Mouse (Mus musculus): Measurements from ENCODE around the gene Dgki.

Gene Dgki

GRCm38 (mm10) chr6:37299562-37300390, at the start of gene Dgki:
Gene Dgki, minus strand, starts transcription at chr6:37300184.
- DNase-seq (ENCODE audit: low read depth, low spot score) = peak; percentile 71

GRCm38 (mm10) chr6:37347606-37348005, 47.6 kb upstream of the Dgki start:
- no peak for DNase-seq (ENCODE audit: low read depth, low spot score)

- DNase-seq (ENCODE audit: low read depth, low spot score) = no peak
Measured at GRCm38 (mm10) chr6:37338055-37338454, 38.1 kb upstream of the Dgki start.

GRCm38 (mm10) chr6:37336831-37337260, 36.9 kb upstream of the Dgki start:
- no peak for DNase-seq (ENCODE audit: low read depth, low spot score)

GRCm38 (mm10) chr6:37336381-37336780, 36.4 kb upstream of the Dgki start:
- no peak for DNase-seq (ENCODE audit: low read depth, low spot score)

- no peak for DNase-seq (ENCODE audit: low read depth, low spot score)
Measured at GRCm38 (mm10) chr6:37332846-37333245, 32.9 kb upstream of the Dgki start.

GRCm38 (mm10) chr6:37329901-37330864, 30.2 kb upstream of the Dgki start:
- DNase-seq (ENCODE audit: low read depth, low spot score) = no peak

GRCm38 (mm10) chr6:37329376-37329775, 29.4 kb upstream of the Dgki start:
- no peak for DNase-seq (ENCODE audit: low read depth, low spot score)

GRCm38 (mm10) chr6:37328671-37329070, 28.7 kb upstream of the Dgki start:
- DNase-seq (ENCODE audit: low read depth, low spot score) = no peak

GRCm38 (mm10) chr6:37327519-37327918, 27.5 kb upstream of the Dgki start:
- no peak for DNase-seq (ENCODE audit: low read depth, low spot score)

GRCm38 (mm10) chr6:37326603-37326955, 26.6 kb upstream of the Dgki start:
- DNase-seq (ENCODE audit: low read depth, low spot score) = no peak

- no peak for DNase-seq (ENCODE audit: low read depth, low spot score)
Measured at GRCm38 (mm10) chr6:37325906-37326602, 26.1 kb upstream of the Dgki start.

- no peak for DNase-seq (ENCODE audit: low read depth, low spot score)
Measured at GRCm38 (mm10) chr6:37325076-37325475, 25.1 kb upstream of the Dgki start.

- DNase-seq (ENCODE audit: low read depth, low spot score) = no peak
Measured at GRCm38 (mm10) chr6:37322641-37323040, 22.7 kb upstream of the Dgki start.

- no peak for DNase-seq (ENCODE audit: low read depth, low spot score)
Measured at GRCm38 (mm10) chr6:37322088-37322487, 22.1 kb upstream of the Dgki start.

- DNase-seq (ENCODE audit: low read depth, low spot score) = no peak
Measured at GRCm38 (mm10) chr6:37317904-37318303, 17.9 kb upstream of the Dgki start.

- DNase-seq (ENCODE audit: low read depth, low spot score) = no peak
Measured at GRCm38 (mm10) chr6:37315440-37315839, 15.5 kb upstream of the Dgki start.

- no peak for DNase-seq (ENCODE audit: low read depth, low spot score)
Measured at GRCm38 (mm10) chr6:37310601-37311000, 10.6 kb upstream of the Dgki start.

GRCm38 (mm10) chr6:37306616-37307015, 6.6 kb upstream of the Dgki start:
- DNase-seq (ENCODE audit: low read depth, low spot score) = no peak

GRCm38 (mm10) chr6:37300492-37300891, 508 bp upstream of the Dgki start:
- no peak for DNase-seq (ENCODE audit: low read depth, low spot score)

- no peak for DNase-seq (ENCODE audit: low read depth, low spot score)
Measured at GRCm38 (mm10) chr6:37298982-37299381, 1.0 kb downstream of the Dgki start.

Measured in forelimb bud, embryonic 11.5 days (tissue).